Comparison of ENCODE assay signal across 22 mouse cellular contexts in genomic region chr16:10810376-10810775, GRCm38 (mm10). TPM values are rescaled to one million over a fixed set of nuclear protein-coding genes. Genes with fewer than 3 reads are reported as not detected.
"Had no signal": no experiment of that assay in that cellular context is flagged by ENCODE, and none has a peak within 500 bp of the region (broad histone marks: within the 10 kb centered on the region; RNA-seq: fewer than 3 reads in every experiment).

No protein-coding gene starts in this region.

- DNase-seq: kidney, postnatal 25 days; layer of hippocampus, postnatal 36 days; liver; lung, adult 2 months; lung, postnatal 36 days; midbrain, embryonic 14.5 days; right cerebral cortex, adult 18-20 months; right cerebral cortex, postnatal 25 days had no signal

RNA-seq across cellular contexts. Expression of gene Gm11172, which starts 2.3 kb away (rescaled TPM):
- total RNA-seq: layer of hippocampus, postnatal 36 days; left cerebral cortex, adult 8-10 months; left cerebral cortex, postnatal 36 days; megakaryocyte progenitor cell, adult 5-6 weeks had no signal
- polyA plus RNA-seq: kidney, embryonic 16.5 days; limb, embryonic 12.5 days; liver, embryonic 15.5 days; lung, adult 2 months; lung, postnatal 0 days; midbrain, embryonic 14.5 days; myocyte; neural tube, embryonic 11.5 days; neural tube, embryonic 15.5 days; small intestine, adult 2 months; stomach, embryonic 16.5 days; thymus, postnatal 0 days; urinary bladder, adult 2 months had no signal

RNA-seq across cellular contexts. Expression of gene Prm1, which starts 4.7 kb away (rescaled TPM):
- total RNA-seq: layer of hippocampus, postnatal 36 days; left cerebral cortex, adult 8-10 months; left cerebral cortex, postnatal 36 days; megakaryocyte progenitor cell, adult 5-6 weeks had no signal
- polyA plus RNA-seq: kidney, embryonic 16.5 days; liver, embryonic 15.5 days; lung, postnatal 0 days; midbrain, embryonic 14.5 days; myocyte; neural tube, embryonic 11.5 days; small intestine, adult 2 months; stomach, embryonic 16.5 days; urinary bladder, adult 2 months had no signal

RNA-seq across cellular contexts. Expression of gene Prm2, which starts 14.4 kb away (rescaled TPM):
- total RNA-seq: layer of hippocampus, postnatal 36 days; left cerebral cortex, adult 8-10 months; left cerebral cortex, postnatal 36 days; megakaryocyte progenitor cell, adult 5-6 weeks had no signal
- polyA plus RNA-seq: kidney, embryonic 16.5 days; limb, embryonic 12.5 days; liver, embryonic 15.5 days; lung, postnatal 0 days; midbrain, embryonic 14.5 days; myocyte; neural tube, embryonic 11.5 days; neural tube, embryonic 15.5 days; small intestine, adult 2 months; stomach, embryonic 16.5 days; thymus, postnatal 0 days; urinary bladder, adult 2 months had no signal

RNA-seq across cellular contexts. Expression of gene Prm3, which starts 19.7 kb away (rescaled TPM):
- total RNA-seq: layer of hippocampus, postnatal 36 days; left cerebral cortex, adult 8-10 months; left cerebral cortex, postnatal 36 days; megakaryocyte progenitor cell, adult 5-6 weeks had no signal
- polyA plus RNA-seq: kidney, embryonic 16.5 days; limb, embryonic 12.5 days; liver, embryonic 15.5 days; lung, adult 2 months; lung, postnatal 0 days; midbrain, embryonic 14.5 days; myocyte; neural tube, embryonic 11.5 days; neural tube, embryonic 15.5 days; small intestine, adult 2 months; stomach, embryonic 16.5 days; thymus, postnatal 0 days; urinary bladder, adult 2 months had no signal

RNA-seq across cellular contexts. Expression of gene Tnp2, which starts 21.9 kb away (rescaled TPM):
- total RNA-seq: layer of hippocampus, postnatal 36 days; left cerebral cortex, adult 8-10 months; left cerebral cortex, postnatal 36 days; megakaryocyte progenitor cell, adult 5-6 weeks had no signal
- polyA plus RNA-seq: kidney, embryonic 16.5 days; limb, embryonic 12.5 days; liver, embryonic 15.5 days; lung, postnatal 0 days; midbrain, embryonic 14.5 days; neural tube, embryonic 11.5 days; neural tube, embryonic 15.5 days; small intestine, adult 2 months; stomach, embryonic 16.5 days; urinary bladder, adult 2 months had no signal
